Mouse (Mus musculus) midbrain, postnatal 0 days (tissue): Measurements from ENCODE around the gene Cd86. TPM values are rescaled to one million over a fixed set of nuclear protein-coding genes. Genes with fewer than 3 reads are reported as not detected.
A peak's percentile ranks its signal among the peaks of the same experiment; 100 is the strongest.

Source experiments
- ATAC-seq: fragments of 200-750 bp; cut with Nextera tagmentation; 2 replicates; pipeline ENCODE4 v1.8.0; 2017; ENCODE audit warnings: moderate number of reproducible peaks, mild to moderate bottlenecking, moderate TSS enrichment, moderate library complexity; ENCODE audit not compliant: low FRiP score
- DNase-seq: peaks from one replicate; pipeline ENCODE4 v3.0.0-alpha.2; 2015; ENCODE audit warnings: low spot score
- H3K27ac ChIP-seq: fragments of 300-500 bp; sonication (generic); 2 replicates; pipeline ENCODE4 v1.5.1; 2014; ENCODE audit warnings: low read depth, mild to moderate bottlenecking, low read length, mixed read lengths
- H3K27me3 ChIP-seq: fragments of 300-500 bp; sonication (generic); 2 replicates; pipeline ENCODE4 v1.6.1; 2014; ENCODE audit warnings: low read length, control low read depth, mixed read lengths; ENCODE audit not compliant: insufficient read depth
- H3K36me3 ChIP-seq: fragments of 300-500 bp; sonication (generic); 2 replicates; pipeline ENCODE4 v1.6.1; 2014; ENCODE audit warnings: low read length, control low read depth, mixed read lengths; ENCODE audit not compliant: insufficient read depth
- H3K4me1 ChIP-seq: fragments of 300-500 bp; sonication (generic); 2 replicates; pipeline ENCODE4 v1.6.1; 2014; ENCODE audit warnings: mild to moderate bottlenecking, control low read depth, antibody characterized with exemption, low read length, mixed read lengths; ENCODE audit not compliant: insufficient read depth
- H3K4me2 ChIP-seq: fragments of 300-500 bp; sonication (generic); 2 replicates; pipeline ENCODE4 v1.6.1; 2014; ENCODE audit warnings: low read depth, mild to moderate bottlenecking, low read length, mixed read lengths; ENCODE audit not compliant: poor library complexity, severe bottlenecking
- H3K4me3 ChIP-seq: fragments of 300-500 bp; sonication (generic); 2 replicates; pipeline ENCODE4 v1.5.1; 2014; ENCODE audit warnings: low read depth, mild to moderate bottlenecking, low read length, moderate library complexity
- H3K9ac ChIP-seq: fragments of 300-500 bp; sonication (generic); replicated peaks from 2 replicates; pipeline ENCODE4 v1.6.1; 2014; ENCODE audit warnings: mild to moderate bottlenecking, low read length, moderate library complexity, mixed read lengths; ENCODE audit not compliant: poor library complexity, severe bottlenecking
- H3K9me3 ChIP-seq: fragments of 300-500 bp; sonication (generic); 2 replicates; pipeline ENCODE4 v1.6.1; 2016; ENCODE audit warnings: low read length, control low read depth
- CTCF ChIP-seq: IDR thresholded peaks from 2 replicates; pipeline ENCODE4 v1.5.1; 2016; ENCODE audit warnings: antibody characterized with exemption, mild to moderate bottlenecking
- WGBS: fragments of 180-500 bp; shearing (Covaris S2); extraction: QIAGEN DNeasy Blood & Tissue Kit; methylation state at CpG from one replicate; pipeline ENCODE4 v1.1.7; 2014; 5-methylcytosine and 5-hydroxymethylcytosine counted together
- polyA plus RNA-seq: library from polyadenylated mRNA; unstranded; fragments of >200 nt; fragmentation: Nextera tagmentation; extraction: Ambion mirVana; gene quantifications from 2 replicates; pipeline ENCODE4 v1.2.1, GENCODE M21; 2015
- total RNA-seq: library from RNA; depleted of rRNA; stranded (reverse); fragments of >200 nt; gene quantifications from 2 replicates; pipeline ENCODE4 v1.2.3, GENCODE M21; 2014

Gene Cd86
- total and polyA plus RNA-seq, 2 experiments from 2014 or later, result 1.7 to 2.3 TPM

DNA sequence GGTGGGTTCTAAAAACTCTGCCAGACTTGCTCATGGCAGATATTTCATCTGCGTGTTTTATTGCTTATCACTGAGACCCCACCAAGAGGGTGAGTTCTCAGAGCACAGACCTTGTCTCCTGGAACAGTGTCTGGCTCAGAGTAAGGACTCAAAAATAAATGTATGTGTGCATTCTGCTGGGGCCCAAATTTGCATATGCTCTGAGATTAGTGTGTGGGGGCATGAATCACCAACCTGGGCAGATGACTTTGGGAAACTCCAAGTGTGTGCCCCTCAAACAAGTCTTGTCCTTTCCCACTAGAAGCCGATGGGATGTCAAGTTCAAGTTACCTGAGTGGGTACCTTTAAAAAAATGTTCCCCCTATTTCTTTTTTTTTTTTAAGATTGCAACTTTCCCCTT is 34.6 kb upstream of the Cd86 start:
- TF ChIP-seq CTCF, result no peak
- H3K9me3 ChIP-seq, result no peaks in the 10 kb centered on the region
- no peak overlapping the region for H3K27ac ChIP-seq
- H3K9ac ChIP-seq, result no peak overlapping the region
- no peaks in the 10 kb centered on the region for H3K36me3 ChIP-seq
- H3K4me3 ChIP-seq, result no peak overlapping the region
- no peaks in the 10 kb centered on the region for H3K4me1 ChIP-seq
- DNase-seq (no peak), ATAC-seq (no peak)
- no peaks in the 10 kb centered on the region for H3K27me3 ChIP-seq
- H3K4me2 ChIP-seq, result no peak overlapping the region
- 96% methylated on average over 2 of the region's 2 CpGs for WGBS

GRCm38 (mm10) chr16:36697331-36697730 is 31.4 kb upstream of the Cd86 start:
- Histone ChIP-seq H3K4me1 (no peaks in the 10 kb centered on the region), H3K27ac (no peak overlapping the region), H3K4me3 (no peak overlapping the region), H3K9ac (no peak overlapping the region), H3K9me3 (no peaks in the 10 kb centered on the region), H3K4me2 (no peak overlapping the region), H3K27me3 (0 out of 2 replicates have a peak, but pooled peaks cover 11% of the 10 kb centered on the region), H3K36me3 (no peaks in the 10 kb centered on the region)
- no peak for DNase-seq
- no peak for TF ChIP-seq CTCF
- 79% methylated on average over 8 of the region's 8 CpGs for WGBS
- ATAC-seq, result no peak

GRCm38 (mm10) chr16:36694798-36695290 is 29.0 kb upstream of the Cd86 start:
- Histone ChIP-seq H3K9ac (no peak overlapping the region), H3K36me3 (no peaks in the 10 kb centered on the region), H3K27me3 (0 out of 2 replicates have a peak, but pooled peaks cover 11% of the 10 kb centered on the region), H3K9me3 (no peaks in the 10 kb centered on the region), H3K4me1 (no peaks in the 10 kb centered on the region), H3K4me2 (no peak overlapping the region), H3K27ac (no peak overlapping the region), H3K4me3 (no peak overlapping the region)
- ATAC-seq (no peak), DNase-seq (no peak)
- no peak for TF ChIP-seq CTCF
- whole genome bisulfite sequencing, result 68% methylated on average over 9 of the region's 9 CpGs

GRCm38 (mm10) chr16:36693818-36694413 is 28.0 kb upstream of the Cd86 start, which contains the start of gene Ildr1:
TSS of gene Ildr1 (plus strand) at chr16:36693978.
- Histone ChIP-seq H3K9me3 (no peaks in the 10 kb centered on the region), H3K4me2 (peak within 1 kb of the TSS; percentile 88), H3K27ac (no peak within 1 kb of the TSS), H3K27me3 (0 out of 2 replicates have a peak, but pooled peaks cover 11% of the 10 kb centered on the region), H3K9ac (peak within 1 kb of the TSS; percentile 63), H3K4me3 (peak within 1 kb of the TSS; percentile 50), H3K36me3 (no peaks in the 10 kb centered on the region), H3K4me1 (no peaks in the 10 kb centered on the region)
- peak; percentile 58; the same call in 1 of the 2 replicates for ATAC-seq
- WGBS, result 1% methylated on average over 40 of the region's 40 CpGs
- DNase-seq, result no peak
- TF ChIP-seq CTCF, result no peak

DNA sequence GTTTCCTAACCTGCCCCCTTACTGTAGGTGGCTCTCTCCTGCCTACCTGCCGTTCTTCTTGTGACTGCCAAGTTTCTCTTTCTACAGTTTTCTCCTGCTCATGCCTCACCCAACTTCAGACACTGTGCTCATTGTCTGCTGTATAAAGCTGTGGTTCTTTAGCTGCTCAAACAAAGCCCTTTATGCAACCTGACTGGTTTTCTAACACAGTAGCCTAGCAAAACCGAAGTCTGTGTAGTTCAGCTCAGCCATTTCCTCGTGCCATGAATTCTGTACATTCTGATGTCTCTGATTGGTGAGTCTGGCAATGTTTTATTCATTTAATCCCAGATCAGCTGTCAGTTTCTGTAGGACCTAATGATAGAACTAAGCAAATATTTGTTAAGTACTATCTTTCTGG is 25.6 kb upstream of the Cd86 start:
- Histone ChIP-seq H3K27me3 (0 out of 2 replicates have a peak, but pooled peaks cover 11% of the 10 kb centered on the region), H3K4me1 (no peaks in the 10 kb centered on the region), H3K9me3 (no peaks in the 10 kb centered on the region), H3K36me3 (no peaks in the 10 kb centered on the region), H3K4me2 (no peak overlapping the region), H3K27ac (no peak overlapping the region), H3K4me3 (no peak overlapping the region), H3K9ac (no peak overlapping the region)
- no peak for DNase-seq
- 64% methylated on average over 3 of the region's 3 CpGs for WGBS
- no peak for ATAC-seq
- TF ChIP-seq CTCF, result no peak

DNA sequence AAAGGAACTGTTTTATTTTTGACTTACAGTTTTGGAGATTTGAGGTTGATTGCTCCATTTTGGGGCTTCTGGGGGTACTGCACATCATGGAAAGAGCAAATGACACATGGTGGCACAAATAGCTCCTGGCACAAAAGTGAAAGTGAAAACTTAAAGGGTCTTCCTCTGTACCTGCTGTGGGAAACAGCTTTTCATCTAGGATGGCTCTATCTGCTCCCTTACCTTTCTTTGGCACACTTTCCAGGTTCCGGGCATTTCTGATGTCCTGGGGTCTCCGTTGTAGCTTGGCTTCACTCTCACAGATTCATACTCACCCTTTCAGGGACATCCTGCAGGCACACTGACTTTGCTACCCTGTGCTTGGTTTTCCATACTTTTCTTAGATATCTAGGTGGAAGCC is 22.2 kb upstream of the Cd86 start:
- TF ChIP-seq CTCF, result no peak
- 0 out of 2 replicates have a peak, but pooled peaks cover 4% of the 10 kb centered on the region for H3K27me3 ChIP-seq
- no peak overlapping the region for H3K4me2 ChIP-seq
- WGBS, result 92% methylated on average over 2 of the region's 2 CpGs
- H3K27ac ChIP-seq, result no peak overlapping the region
- H3K36me3 ChIP-seq, result no peaks in the 10 kb centered on the region
- no peak overlapping the region for H3K4me3 ChIP-seq
- H3K9ac ChIP-seq, result no peak overlapping the region
- H3K9me3 ChIP-seq, result no peaks in the 10 kb centered on the region
- no peaks in the 10 kb centered on the region for H3K4me1 ChIP-seq
- ATAC-seq (no peak), DNase-seq (no peak)
